Mouse (Mus musculus) layer of hippocampus, postnatal 14 days (tissue): ENCODE measurements around the gene Prpf8. TPM values are rescaled to one million over a fixed set of nuclear protein-coding genes. Genes with fewer than 3 reads are reported as not detected.
"Not testable (repeated sequence)": the region's sequence is repeated elsewhere in the genome, so short reads cannot be mapped to it uniquely, and the experiment has no call there.

Source experiments
- DNase-seq, 2 experiments: peaks; one replicate each; pipeline ENCODE4 v3.0.0; 2021 to 2022; ENCODE audit warnings: low spot score in 2 of 2, mixed read lengths in 1 of 2
- microRNA-seq, 2 experiments: library from miRNA; unstranded; fragments of <30 nt; microRNA quantifications; one replicate each; pipeline ENCODE4 v1.2.0; 2021
- total RNA-seq, 2 experiments: library from RNA; stranded (reverse); gene quantifications; 2 replicates each; pipeline ENCODE4 v1.2.3; 2021

Prpf8 gene
- total RNA-seq, 2 experiments from 2014 or later = 111 to 113 TPM

DNA sequence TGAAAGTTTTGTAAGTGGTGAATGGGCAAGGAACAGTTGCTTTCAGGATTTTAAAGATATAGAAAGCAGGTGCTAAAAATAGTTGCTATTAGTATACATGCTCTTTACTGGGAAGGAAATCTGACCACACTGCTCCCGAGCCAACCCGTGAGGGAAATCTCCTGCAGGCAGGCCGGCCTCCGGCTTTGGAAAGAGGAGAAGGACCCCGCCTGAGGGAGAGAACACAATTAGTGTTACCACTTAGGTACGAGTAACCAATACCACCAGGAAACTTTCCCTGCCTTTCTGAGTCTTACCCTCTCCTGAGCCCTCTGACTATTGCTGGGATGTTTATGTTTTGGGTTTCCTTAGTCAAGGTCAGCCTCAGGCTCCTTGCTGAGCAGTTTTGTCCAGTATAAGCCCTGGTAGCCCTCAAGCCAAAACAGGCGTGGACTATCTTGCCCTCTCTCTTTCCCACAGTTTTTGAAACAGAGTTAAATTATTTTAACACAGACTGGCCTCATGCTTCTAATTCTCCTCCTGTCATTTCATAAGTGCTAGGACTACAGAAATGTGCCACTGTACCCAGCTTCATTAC, 66.4 kb downstream of the Prpf8 start:
- no peak for DNase-seq

DNA sequence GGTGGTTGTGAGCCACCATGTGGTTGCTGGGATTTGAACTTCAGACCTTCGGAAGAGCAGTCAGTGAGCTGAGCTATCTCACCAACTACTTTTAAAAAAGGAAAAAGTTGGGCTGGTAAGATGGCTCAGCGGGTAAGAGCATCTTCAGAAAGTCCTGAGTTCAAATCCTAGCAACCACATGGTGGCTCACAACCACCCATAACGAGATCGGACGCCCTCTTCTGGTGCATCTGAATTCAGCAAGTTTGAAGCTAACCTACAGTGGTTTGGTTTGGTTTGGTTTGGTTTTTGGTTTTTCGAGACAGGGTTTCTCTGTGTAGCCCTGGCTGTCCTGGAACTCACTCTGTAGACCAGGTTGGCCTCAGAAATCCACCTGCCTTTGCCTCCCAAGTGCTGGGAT, 69.4 kb downstream of the Prpf8 start:
- not testable (repeated sequence) for DNase-seq

DNA sequence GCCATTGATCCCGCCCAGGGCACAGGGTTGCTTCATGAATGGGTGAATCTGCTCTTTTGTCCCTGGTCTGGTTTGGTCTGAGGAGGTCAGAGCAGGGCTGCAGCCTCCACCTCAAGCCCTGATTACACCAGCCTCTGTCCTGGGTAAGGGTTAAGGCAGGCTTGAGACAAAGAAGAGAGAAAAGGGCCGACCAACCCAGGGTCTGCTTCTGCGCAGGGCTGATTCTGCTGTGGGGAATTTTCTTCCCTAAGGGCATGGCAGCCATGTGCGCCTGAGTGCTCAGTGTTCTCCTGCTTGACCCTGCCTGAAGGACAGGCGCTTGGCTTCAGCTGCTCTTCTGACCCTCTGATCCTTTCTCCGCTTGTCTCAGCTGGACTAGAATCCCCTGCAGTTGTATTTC, 70.5 kb downstream of the Prpf8 start:
- no peak for DNase-seq

DNA sequence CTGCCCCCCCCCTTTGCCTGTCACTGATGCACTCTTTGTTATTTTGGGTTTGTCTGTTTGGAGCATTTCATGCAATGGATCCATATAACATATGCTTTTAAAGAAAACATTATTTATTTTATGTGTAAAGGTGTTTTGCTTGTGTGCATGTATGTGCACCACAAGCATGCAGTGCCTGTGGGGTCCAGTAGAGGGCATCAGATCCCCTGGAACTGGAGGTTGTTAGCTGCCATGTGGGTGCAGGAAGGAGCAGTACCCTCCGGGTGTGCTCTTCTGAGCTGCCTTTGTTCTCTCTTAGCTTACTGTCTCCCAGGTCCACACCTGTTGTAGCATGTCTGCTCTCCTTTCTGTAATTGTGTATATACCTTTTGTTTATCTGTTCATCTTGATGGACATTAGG, 71.5 kb downstream of the Prpf8 start:
- no peak for DNase-seq

Small RNA genes within 50 kb of the gene (microRNA-seq; reads per million reads assigned to microRNA genes)
- gene Mir22 = 3,780 to 8,482 reads per million in 2 experiments
- 0 reads per million in 2 experiments for gene Mir3971

Other genes with a start within 250 kb of the Prpf8 start
- 10 to 100 TPM; 57.2 to 66.7 TPM for gene Rpa1, start 138.5 kb upstream of the Prpf8 start, total RNA-seq
- gene Smyd4, start 138.4 kb upstream of the Prpf8 start, total RNA-seq = 10 to 100 TPM; 10.6 to 12.3 TPM
- gene Serpinf1, start 64.1 kb upstream of the Prpf8 start, total RNA-seq = 10 to 100 TPM; 20.3 to 36.0 TPM
- gene Serpinf2, start 47.2 kb upstream of the Prpf8 start, total RNA-seq = under 1 TPM; 0.62 to 0.71 TPM
- 10 to 100 TPM; 22.5 TPM for gene Wdr81, start 32.1 kb upstream of the Prpf8 start, total RNA-seq
- gene Tlcd2, start 25.1 kb upstream of the Prpf8 start, total RNA-seq = 1 to 10 TPM in 1 of 2 experiments, under 1 TPM in 1; 0.45 to 1.0 TPM
- gene Rilp, start 23.3 kb downstream of the Prpf8 start, total RNA-seq = 1 to 10 TPM; 3.7 to 5.0 TPM
- gene Scarf1, start 26.7 kb downstream of the Prpf8 start, total RNA-seq = 1 to 10 TPM; 2.9 to 3.3 TPM
- gene Slc43a2, start 44.9 kb downstream of the Prpf8 start, total RNA-seq = 10 to 100 TPM; 40.5 to 44.7 TPM
- gene Pitpna, start 101.3 kb downstream of the Prpf8 start, total RNA-seq = 100 to 1,000 TPM; 312 to 321 TPM
- gene Inpp5k, start 144.2 kb downstream of the Prpf8 start, total RNA-seq = 10 to 100 TPM; 49.7 to 58.8 TPM
- gene Myo1c, start 163.7 kb downstream of the Prpf8 start, total RNA-seq = 10 to 100 TPM; 20.1 to 21.1 TPM
- gene Crk, start 192.4 kb downstream of the Prpf8 start, total RNA-seq = 100 to 1,000 TPM; 127 to 129 TPM
- gene Ywhae, start 246.1 kb downstream of the Prpf8 start, total RNA-seq = 1,000 to 10,000 TPM; 1,350 to 1,430 TPM